Mouse (Mus musculus): ENCODE data around the gene Twf2.

DNA sequence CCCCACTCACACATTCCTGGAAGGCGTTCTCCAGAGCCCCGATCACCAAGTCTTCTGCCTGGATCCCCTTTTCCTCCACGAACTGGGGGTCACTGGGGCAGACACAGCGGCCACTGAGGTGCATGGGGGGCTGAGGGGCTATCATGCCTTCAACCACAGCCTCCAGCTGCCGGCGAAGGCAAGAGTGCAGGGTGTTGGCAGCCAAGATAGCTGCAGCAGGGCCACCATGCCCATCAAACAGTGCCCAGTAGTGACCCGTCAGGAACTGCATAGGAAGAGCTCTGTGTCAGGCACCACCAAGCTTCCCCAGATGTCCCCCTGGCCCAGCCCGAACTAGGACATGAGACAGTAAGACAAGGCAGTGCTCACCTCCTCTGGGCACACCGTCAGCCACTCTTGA, 5.2 kb upstream of the Twf2 start:
- no peak for TF ChIP-seq CTCF (IDR thresholded peaks at IDR 0.05; ENCODE audit: low read depth, low read length)
- TF ChIP-seq POLR2A (IDR thresholded peaks at IDR 0.05; ENCODE audit: borderline replicate concordance, low read depth, low read length) = no peak
